Mouse (Mus musculus): ENCODE measurements around the gene Artn. TPM values are rescaled to one million over a fixed set of nuclear protein-coding genes. Genes with fewer than 3 reads are reported as not detected.
A peak's percentile ranks its signal among the peaks of the same experiment; 100 is the strongest.

Artn gene
- total RNA-seq (2021), result under 1 TPM in 1 of 2 experiments, not detected in 1; 0.30 TPM

DNA sequence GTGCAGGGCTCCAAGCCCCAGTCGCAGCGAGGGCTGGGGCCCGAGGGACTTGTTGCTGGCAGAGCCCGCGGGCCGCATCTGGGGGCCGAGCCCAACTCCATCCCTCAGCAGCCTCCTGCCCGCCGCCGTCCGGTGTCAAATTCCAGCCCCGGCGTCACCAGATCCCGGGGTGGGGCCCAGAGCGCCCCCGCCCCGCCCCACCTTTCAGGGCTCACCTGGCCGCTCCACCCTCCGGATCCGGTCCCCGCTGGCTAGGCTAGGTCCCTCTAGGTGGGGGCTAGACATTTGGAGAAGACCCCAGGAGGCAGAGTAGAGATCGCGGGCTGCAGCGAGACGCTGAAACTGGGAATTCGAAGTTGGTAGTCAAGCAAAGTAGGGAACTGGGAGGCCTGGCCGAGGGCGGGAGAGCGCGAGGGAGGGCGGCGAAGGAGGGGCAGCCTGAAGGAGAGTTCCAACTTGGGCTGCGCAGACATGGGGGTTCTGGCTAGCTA, at the start of gene Artn:
Artn (minus strand) TSS at position 373 of the 491 bp plus-strand sequence.
- peak in 1 of 2 experiments; percentile 22 for DNase-seq
- intact Hi-C loops (cut with DNase I), result no loop called here

DNA sequence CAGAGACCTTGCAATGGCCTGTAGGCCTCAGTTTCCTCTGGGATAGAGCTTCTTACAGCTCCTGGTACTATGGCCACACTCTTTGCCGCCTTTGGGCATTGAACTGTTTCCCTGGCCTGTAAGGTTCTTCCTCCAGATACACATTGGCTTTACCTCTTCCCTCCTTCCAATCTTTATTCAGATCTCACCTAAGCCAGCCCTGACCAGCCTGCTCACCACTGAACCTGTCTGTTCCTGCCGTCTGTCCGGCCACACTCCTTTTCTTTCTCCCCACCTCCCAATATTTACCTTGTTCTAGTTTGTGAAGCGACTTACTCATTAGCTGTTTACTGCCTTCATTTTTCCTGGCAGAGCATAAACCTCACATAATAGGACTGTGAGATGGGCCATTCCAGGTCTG, 49.6 kb upstream of the Artn start:
- no peak for DNase-seq
- intact Hi-C loops (cut with DNase I), result no loop called here

DNA sequence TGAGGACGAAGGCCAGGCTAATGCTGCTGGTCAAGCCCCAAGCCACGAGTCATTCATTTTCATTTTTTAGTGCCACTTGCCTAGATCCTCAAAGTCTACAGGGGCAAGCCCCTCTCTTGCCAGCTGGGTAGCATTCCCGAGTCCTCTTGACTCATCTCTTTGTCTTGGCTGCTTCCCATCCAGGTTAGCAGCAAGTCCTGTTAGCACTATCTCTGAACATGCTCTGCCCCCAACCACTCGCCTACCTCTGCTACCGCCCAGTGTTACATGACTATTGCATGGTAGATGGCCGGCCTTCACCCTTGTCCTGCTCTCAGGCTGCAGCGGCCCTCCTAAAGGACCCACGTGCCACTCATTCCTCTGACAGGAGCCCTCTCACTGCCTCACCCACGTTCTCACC, 48.7 kb upstream of the Artn start:
- intact Hi-C loops (cut with DNase I), result no loop called here
- no peak for DNase-seq

DNA sequence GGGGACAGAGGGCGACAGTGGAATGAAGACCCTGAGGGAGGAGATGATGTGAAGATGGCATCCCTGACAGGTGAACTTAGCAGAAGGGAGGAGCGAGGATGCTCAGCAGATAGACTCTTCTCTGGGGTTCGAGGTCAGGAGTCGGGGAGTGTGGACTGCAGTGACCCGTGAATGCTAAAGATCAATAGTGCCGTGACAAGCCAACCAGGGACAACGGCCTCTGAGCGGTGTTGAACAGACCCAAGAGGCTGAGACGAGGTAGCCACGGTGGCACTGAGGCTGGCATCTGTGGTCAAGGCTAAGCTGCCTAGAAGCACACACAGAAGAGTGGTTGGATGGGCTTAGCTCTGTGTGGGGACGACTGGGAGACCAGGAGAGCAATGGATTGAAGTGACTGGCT, 48.3 kb upstream of the Artn start:
- DNase-seq, result no peak

DNA sequence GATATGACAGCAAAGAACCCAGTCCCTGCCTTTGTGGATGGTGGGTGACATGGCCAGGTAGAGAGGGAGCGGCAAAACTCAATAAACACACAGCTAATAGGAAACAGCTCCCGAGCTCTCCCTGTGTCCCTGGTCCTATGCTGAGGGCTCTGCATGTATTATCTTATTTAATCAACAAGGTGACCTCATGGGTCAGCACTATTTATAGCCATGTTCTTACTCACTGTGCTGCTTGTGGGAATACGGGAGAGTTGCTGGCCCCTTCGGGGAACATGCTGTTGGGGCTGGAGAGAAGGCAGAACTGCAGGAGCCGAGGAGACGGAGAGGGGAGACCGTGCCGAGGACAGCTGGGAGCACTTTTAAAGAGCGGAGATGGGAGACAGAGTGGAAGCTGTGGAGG, 47.8 kb upstream of the Artn start:
- intact Hi-C loops (cut with DNase I), result no loop called here
- no peak for DNase-seq

More for the DNA sequence above, 48.3 kb upstream of the Artn start:
- intact Hi-C loops (cut with DNase I), result no loop called here

DNA sequence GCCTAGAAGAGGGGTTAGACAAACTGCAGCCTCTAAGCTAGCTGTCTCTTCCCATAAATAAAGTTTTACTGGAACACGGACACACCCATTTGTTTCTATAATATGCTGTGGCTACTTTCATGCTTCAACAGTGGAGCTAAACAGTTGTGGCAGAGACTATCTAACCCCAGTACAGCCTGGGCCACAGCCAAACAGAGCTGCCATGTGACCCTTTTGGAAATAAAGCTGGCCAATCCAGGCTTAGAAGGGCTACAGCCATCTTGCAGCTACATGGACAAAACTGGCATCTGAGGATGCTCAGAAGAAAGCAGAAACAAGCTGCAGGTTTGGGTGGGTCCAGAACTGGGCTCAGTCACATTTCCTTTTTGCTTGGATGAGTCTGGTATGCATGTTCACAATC, 46.3 kb upstream of the Artn start:
- no peak for DNase-seq
- intact Hi-C loops (cut with DNase I), result no loop called here

DNA sequence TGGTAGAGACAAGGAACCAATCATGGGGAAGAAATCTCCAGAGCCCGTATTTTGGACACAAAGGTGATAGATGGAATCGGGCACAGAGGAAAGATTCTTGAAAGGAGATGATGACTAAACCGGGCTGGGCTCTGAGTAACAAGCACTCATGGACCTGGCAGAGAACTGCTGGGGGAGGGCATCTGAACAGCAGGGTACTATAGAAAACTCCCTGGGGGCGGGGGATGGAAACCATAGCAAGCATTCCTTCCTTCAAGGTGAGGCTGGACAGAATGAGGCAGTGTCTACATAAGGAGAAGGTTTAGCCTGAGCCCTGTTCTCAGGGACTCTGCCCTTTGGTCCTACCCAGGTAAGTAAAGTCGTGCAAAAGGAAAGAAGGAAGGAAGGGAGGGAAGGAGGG, 45.2 kb upstream of the Artn start:
- intact Hi-C loops (cut with DNase I), result no loop called here
- DNase-seq, result no peak

DNA sequence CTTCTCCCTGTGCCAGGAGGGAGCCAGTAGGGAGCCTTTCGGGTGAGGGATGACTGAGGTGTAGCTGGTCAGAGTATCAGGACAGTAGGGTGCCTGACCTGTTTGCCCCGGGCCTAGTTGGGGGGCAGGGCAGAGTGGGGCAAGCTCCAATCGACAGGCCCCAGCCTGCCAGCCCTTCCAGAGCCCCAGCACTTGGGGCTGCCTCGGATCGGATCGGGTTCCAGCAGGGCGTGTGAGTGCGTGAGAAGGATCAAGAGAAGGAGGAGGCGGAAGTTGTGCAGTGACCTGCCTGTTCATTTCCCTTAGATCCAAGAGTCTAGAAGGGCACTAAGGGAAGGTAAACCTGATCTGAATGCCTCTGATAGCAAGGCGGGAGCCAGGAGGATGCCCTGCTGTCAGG, 43.4 kb upstream of the Artn start:
- DNase-seq, result no peak
- intact Hi-C loops (cut with DNase I), result no loop called here

DNA sequence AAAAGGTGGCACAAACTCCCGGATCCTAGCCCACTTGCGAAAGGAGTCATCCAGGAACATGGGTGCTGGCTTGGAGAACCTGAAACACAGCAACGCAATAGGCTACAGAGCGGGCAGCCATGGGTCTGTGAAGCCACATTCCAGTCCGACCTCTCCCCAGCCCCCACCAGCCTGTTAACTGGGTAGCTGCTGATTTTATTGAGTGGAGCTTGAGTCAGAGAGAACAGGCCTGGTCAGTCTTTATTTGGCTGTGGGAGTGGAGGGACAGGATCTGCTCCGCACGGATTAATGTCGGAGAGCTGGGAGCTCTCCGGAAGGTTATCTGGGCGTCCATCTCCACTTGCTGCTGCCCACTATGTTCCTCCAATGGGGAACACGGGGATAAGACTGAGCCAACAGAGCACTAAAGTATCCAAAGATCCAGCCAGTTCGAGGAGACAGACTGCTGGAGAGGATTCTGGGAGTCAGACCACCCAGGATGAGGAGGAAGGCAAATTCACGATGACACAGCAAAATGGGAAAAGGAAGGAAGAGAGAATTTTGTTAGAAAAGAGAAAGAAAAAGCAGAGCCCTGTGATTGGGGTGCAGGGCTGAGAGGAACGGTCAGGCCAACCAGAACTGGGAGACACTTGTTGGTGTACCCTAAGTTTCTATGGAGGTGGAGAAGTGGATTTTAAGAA, 34.9 kb upstream of the Artn start:
- intact Hi-C loops (cut with DNase I), result no loop called here
- no peak for DNase-seq

DNA sequence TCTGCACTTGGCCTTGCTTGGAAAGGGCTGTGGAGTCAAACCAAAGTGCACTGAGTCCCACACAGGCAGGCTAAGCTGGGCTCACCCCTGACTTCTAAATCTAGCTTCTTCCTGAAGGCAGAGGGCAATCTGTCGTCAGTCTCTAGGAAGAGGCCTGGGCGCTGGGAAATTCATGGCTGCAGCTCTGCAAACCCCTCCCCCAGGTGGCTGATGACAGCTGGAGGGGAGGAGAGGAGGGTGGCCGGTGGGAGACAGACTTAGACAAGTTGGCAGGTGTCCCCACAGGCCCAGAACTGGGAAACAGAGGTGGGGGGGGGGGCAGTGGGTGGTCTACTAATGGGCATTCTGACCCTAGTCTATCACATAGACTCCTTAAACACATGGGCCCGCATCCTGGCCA, 27.9 kb upstream of the Artn start:
- intact Hi-C loops (cut with DNase I), result no loop called here
- DNase-seq, result no peak

DNA sequence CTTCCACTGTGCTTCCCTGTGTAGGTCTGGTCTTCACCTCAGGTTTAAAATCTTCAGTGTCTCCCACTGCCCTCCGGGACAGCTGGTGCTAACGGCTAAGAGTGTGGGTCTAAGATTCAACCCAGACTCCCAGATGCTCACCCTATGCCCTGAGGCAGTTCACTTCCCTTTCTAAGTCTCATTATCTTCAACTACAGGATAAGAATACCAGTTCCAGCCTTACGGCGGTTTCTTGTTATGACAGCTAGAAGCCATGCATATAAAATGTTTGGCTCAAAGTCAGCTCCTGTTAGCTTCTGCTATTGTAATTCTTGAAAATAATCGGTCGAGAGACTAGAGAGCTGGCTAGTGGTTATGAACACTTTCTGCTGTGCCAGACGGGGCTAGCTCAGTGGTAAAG, 17.9 kb upstream of the Artn start:
- DNase-seq, result no peak
- intact Hi-C loops (cut with DNase I), result no loop called here

DNA sequence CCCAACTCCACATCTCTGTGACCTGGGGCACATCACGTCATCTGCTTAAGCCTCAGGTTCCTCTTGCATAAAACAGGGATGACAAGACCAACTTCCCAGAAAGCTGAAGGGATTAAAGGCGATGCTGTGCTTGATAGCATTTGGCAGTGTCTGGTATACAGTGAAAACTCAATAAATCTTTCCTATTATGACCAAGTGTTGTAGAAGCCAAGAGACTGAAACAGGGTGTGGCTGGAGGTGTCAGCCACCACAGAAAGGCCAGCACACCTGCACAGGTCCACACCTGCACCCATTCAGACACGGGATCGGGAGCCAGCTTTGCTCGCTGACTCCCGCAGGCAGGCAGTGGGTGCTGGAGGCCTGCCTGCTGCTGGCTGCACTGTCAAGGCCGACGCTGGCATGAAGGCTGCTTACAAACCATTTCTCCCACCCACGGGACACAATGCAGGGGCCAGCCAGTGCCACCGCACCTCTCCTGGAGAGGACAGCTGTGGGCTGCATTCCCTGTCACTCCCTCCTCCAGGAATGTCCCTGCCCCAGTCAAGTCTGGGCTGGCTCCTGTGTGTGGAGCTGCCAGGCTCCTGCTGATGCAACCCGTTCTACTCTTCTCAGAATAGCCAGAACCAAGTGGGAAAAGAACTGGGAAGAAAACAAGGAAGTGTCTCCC, 17.2 kb upstream of the Artn start:
- intact Hi-C loops (cut with DNase I), result no loop called here
- DNase-seq, result no peak

DNA sequence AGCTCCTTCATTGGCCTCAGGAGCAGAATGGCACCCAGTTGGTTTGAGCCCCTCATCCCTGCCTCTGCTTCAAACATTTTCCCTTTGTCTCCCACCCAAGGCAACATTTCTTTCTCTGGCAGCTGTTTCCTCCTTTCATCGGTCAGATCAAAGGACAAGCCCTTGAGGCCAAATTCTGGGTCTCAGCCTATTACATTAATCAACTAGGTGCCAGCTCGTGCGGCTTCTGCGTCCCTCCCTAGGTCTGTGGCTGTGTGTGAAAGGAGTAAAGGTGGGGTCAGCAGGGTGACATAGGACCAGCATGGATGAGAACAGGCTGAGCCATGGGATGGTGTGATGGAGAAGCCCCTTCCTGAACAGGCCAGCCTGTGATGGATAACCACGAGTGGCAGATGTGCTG, 13.8 kb upstream of the Artn start:
- intact Hi-C loops (cut with DNase I), result no loop called here
- DNase-seq, result no peak

DNA sequence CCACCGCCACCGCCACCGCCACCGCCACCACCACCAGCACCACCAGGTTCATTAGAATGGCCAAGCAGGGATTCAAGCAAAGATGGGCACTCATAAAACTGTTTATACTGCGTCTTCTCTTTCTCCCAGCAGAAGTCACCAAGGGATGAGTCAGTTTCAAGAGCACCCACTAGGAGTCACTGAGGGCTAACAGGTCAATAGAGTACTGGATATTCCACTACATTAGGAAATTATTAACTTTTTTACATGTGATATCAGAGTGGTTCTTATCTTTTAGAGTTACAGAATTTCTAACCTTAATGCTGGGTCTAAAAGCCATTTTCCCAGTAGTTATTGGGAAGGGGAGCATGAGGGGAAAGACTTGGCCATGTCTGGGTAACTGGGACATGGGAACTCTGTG, 7.4 kb upstream of the Artn start:
- DNase-seq, result no peak
- intact Hi-C loops (cut with DNase I), result no loop called here

DNA sequence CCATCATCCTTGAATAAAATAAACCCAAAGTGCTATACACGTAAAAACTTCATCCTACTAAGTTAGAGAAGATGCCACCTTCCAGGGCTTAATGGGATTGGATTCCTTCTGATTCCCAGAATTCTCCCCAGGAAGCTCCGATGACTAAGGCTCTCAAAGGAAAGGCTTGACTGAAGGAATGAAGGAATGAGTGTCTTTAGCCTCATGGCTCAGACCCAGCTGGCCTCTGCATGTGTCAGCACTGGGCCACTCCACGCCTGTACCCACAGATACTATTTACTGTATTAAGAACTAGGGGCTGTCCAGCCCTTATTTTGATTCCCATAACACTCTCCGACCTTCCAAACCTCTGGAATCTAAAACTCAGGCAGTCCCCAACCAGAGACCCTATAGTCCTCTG, 4.5 kb upstream of the Artn start:
- intact Hi-C loops (cut with DNase I), result no loop called here
- DNase-seq, result no peak

DNA sequence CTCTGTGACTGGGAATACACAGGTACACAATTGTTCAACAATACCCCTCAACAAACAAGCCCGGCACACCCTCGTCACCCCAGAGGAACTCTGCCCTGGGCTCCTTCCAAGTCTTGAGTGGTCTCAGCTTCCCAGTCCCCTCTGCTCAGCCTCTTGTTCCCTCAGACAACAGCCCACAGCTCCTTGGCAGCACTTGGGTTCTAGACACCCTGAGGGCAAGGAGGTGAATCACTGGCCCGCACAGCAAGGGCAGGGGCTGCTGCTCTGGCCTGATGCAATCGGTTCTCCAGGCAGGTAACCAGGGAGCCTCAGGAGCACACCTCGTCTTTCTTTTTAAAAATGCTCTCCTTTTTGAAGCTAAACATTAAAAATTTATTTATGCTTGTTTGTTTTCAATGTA, 3.7 kb upstream of the Artn start:
- intact Hi-C loops (cut with DNase I), result no loop called here
- DNase-seq, result no peak

DNA sequence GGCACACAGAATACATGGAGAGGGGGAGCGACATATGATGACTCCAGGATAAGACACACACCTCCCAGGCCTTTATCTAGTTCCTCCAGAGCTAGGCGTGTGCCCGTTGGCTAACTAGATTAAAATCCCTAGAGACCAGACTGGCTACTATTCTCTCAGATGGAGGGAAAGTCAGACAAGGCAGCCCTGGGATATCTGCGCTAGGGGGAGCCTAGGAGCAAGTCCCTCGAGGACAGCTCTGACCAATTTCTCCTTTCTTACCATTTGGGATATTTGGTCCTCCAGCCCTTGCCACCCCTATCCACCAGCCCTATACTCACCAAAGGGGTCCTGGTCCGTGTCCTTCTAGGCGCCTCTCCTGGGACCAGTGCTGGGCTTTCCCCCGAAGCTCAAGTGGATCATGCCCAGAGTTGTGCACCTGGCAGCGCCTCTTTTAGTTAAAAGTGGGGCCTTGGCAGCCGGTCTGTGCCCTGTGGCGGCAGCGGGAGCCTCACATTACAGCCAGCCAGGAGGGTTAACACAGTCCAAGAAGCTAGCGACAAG, 793 bp downstream of the Artn start:
- intact Hi-C loops (cut with DNase I), result loop anchor here (1.0 kb wide), 1 partner anchor 155 kb away; no protein-coding TSS in a partner anchor
- peak; percentile 61 for DNase-seq

DNA sequence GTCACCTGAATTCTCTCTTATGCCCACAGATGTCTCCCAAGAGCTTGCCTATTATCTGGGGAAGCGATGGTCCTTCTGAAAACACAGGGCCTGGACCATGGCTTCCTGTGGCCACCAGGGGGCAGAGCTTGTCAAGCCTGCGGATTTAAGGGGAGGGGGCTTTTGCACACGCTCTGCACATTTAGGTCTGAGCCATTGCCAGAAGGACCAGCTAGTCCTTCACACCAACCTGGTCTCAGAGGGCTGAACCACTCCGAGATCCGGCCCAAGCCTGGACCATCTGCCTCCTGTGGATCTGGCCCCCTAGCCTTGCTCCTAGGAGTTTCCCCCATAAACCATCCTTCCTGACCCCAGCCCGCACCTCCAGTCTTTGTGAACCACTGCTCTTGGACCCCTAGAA, 1.3 kb downstream of the Artn start:
- intact Hi-C loops (cut with DNase I), result loop anchor here (1.0 kb wide), 1 partner anchor 155 kb away; no protein-coding TSS in a partner anchor
- peak in 1 of 2 experiments; percentile 29 for DNase-seq

DNA sequence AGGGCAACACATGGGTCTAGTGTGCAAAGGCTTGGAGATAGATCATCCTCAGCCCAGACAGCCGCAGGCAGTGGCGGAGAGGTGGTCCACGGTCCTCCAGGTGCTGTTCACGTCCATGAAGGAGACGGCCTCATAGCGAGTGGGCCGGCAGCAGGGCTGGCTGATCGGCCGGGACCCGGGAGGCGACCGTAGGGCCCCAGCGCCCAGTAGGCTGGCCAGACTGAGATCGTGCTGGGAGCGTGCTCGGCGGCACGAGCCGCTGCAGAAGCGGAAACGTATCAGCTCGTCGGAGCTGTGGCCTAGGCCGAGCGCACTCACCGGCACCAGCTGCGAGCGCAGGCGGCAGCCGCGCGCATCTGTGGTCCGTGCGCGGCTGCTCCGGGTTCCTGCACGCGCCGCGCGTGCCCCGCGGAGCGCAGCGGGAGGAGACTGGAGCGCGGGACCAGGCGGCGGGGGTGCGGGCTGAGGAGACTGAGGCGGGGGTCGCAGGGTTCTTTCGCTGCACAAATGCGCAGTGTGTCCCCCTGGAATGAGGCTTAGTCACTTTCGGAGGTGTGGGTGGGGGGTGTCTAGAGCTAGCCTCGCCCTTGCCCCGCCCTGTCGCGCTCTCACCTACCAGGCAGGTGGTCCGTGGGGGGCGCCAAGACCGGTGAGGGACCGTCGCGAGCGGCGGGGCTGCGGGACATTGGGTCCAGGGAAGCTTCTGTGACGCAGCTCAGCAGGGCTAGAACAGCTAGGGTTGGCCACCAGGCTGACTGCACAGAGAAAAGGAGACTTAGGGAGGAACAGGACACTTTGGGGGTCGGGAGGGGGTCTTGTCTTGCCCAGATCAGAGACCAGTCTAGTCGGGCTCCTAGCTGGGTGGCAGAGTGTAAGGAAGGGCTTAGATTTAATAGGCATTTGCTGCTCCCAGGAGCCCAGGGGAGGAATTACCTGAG, 2.7 kb downstream of the Artn start:
- peak in 1 of 2 experiments; percentile 22 for DNase-seq
- intact Hi-C loops (cut with DNase I), result no loop called here

DNA sequence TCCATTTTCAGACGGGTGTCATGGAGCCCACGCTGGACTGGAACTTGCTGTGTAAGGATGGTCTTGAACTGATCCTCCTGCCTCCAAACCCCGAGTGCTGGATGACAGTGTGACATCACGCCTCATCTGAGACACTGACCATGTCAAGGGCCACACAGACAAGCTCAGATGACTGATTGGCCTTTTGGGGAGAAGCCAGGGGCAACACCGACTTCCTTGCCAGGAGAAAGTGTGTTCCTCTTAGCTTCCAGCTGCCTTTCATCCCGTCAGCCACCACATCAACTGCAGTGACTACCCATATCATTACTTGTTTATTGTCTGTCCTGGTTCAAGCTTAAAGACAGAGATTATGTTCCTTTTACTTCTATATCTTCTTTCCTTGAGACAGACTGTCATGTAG, 4.6 kb downstream of the Artn start:
- no peak for DNase-seq
- intact Hi-C loops (cut with DNase I), result no loop called here

DNA sequence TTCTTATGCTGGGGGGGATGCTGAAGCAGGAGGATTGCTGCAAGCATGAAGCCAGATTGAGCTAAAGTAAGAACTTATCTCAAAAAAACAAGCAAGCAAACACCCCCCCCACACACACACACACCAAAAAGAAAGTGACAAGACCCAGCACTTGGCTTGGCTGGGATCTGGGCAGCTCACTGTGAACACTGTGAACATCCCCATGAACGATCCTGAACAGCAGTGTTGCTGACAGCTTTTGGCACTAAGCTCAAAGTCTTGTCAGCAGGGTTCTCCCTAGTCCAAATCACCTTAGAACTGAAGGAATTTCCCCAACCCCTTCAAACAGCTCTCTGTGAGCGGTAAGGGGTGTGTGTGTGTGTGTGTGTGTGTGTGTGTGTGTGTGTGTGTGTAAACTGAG, 6.1 kb downstream of the Artn start:
- intact Hi-C loops (cut with DNase I), result no loop called here
- no peak for DNase-seq

Measured in heart, postnatal 36 days (tissue).